Mouse (Mus musculus) macrophage (primary cell): ENCODE measurements around the gene Ado. TPM values are rescaled to one million over a fixed set of nuclear protein-coding genes. Genes with fewer than 3 reads are reported as not detected.

Source experiments
- H3K27ac ChIP-seq: fragments of 350-480 bp; formaldehyde crosslinking; 2 replicates; pipeline ENCODE4 v1.9.0; 2021
- H3K36me3 ChIP-seq: fragments of 350-480 bp; formaldehyde crosslinking; 2 replicates; pipeline ENCODE4 v1.9.0; 2021; ENCODE audit errors: inconsistent target
- H3K4me3 ChIP-seq: fragments of 350-480 bp; formaldehyde crosslinking; 2 replicates; pipeline ENCODE4 v1.9.0; 2021; ENCODE audit errors: inconsistent target
- H3K79me2 ChIP-seq: fragments of 350-480 bp; formaldehyde crosslinking; 2 replicates; pipeline ENCODE4 v1.9.0; 2021; ENCODE audit errors: inconsistent target
- WGBS: methylation state at CpG from one replicate; pipeline ENCODE4 v1.1.7; 2026; ENCODE audit warnings: inconsistent platforms; ENCODE audit not compliant: missing documents; 5-methylcytosine and 5-hydroxymethylcytosine counted together
- polyA plus RNA-seq: library from polyadenylated mRNA; stranded (reverse); fragments of 250-400 nt; gene quantifications from 3 replicates; pipeline ENCODE4 v1.2.4, GENCODE M21; 2018; ENCODE audit warnings: inconsistent platforms
- total RNA-seq, 78 experiments: library from RNA; depleted of rRNA; stranded (reverse); fragments of 250-400 nt; gene quantifications; 1 replicate in 9 of 78; 2 replicates in 24 of 78; 3 replicates in 43 of 78; 4 replicates in 2 of 78; pipeline ENCODE4 v1.2.4; 2018; ENCODE audit warnings: inconsistent platforms in 56 of 78

Gene Ado
- 10 to 100 TPM in 12 of 26 experiments, 1 to 10 TPM in 14; 3.9 to 18.2 (median 9.0) TPM for total RNA-seq (2018; cell fraction: chromatin; rRNA removed)
- 10 to 100 TPM; 14.4 to 30.5 (median 20.1) TPM for total RNA-seq (2018; cell fraction: cytosol; rRNA removed)
- 10 to 100 TPM in 25 of 26 experiments, 1 to 10 TPM in 1; 7.9 to 31.1 (median 19.0) TPM for total RNA-seq (2018; cell fraction: nucleus; rRNA removed)
- 12.0 to 21.8 TPM (median 16.8 TPM) in 3 replicates for polyA plus RNA-seq

- Histone ChIP-seq H3K27ac (peak within 1 kb of the TSS; percentile 84), H3K4me3 (peak within 1 kb of the TSS; percentile 58), H3K79me2 (peaks cover 43% of the 10 kb centered on the region), H3K36me3 (0 out of 2 replicates have a peak, but pooled peaks cover 14% of the 10 kb centered on the region)
- 1% methylated on average over 68 of the region's 79 CpGs for WGBS
Observed at GRCm38 (mm10) chr10:67548877-67549731, at the start of gene Ado. Gene Ado, minus strand, starts transcription at chr10:67548955.

- no peaks in the 10 kb centered on the region for H3K36me3 ChIP-seq
- no peaks in the 10 kb centered on the region for H3K79me2 ChIP-seq
- 18% methylated on average over 3 of the region's 3 CpGs for WGBS
- H3K4me3 ChIP-seq: no peak overlapping the region
- peak overlapping the region; percentile 90 for H3K27ac ChIP-seq
Observed at GRCm38 (mm10) chr10:67595278-67595677, 46.5 kb upstream of the Ado start.

GRCm38 (mm10) chr10:67585873-67586610 is 37.3 kb upstream of the Ado start:
- WGBS: 86% methylated on average over 18 of the region's 18 CpGs
- Histone ChIP-seq H3K36me3 (no peaks in the 10 kb centered on the region), H3K27ac (no peak overlapping the region), H3K79me2 (no peaks in the 10 kb centered on the region), H3K4me3 (no peak overlapping the region)

GRCm38 (mm10) chr10:67581698-67582285 is 33.0 kb upstream of the Ado start:
- WGBS: 33% methylated on average over 12 of the region's 12 CpGs
- no peak overlapping the region for H3K4me3 ChIP-seq
- H3K79me2 ChIP-seq: no peaks in the 10 kb centered on the region
- H3K27ac ChIP-seq: no peak overlapping the region
- no peaks in the 10 kb centered on the region for H3K36me3 ChIP-seq

- H3K79me2 ChIP-seq: no peaks in the 10 kb centered on the region
- no peaks in the 10 kb centered on the region for H3K36me3 ChIP-seq
- 0 out of 2 replicates have a peak overlapping the region, but pooled peaks have one; percentile 25 for H3K27ac ChIP-seq
- WGBS: 34% methylated on average over 4 of the region's 4 CpGs
- no peak overlapping the region for H3K4me3 ChIP-seq
Observed at GRCm38 (mm10) chr10:67579830-67580229, 31.1 kb upstream of the Ado start.

GRCm38 (mm10) chr10:67573310-67573709 is 24.6 kb upstream of the Ado start:
- H3K4me3 ChIP-seq: no peak overlapping the region
- no peaks in the 10 kb centered on the region for H3K36me3 ChIP-seq
- no peaks in the 10 kb centered on the region for H3K79me2 ChIP-seq
- 91% methylated on average over 8 of the region's 8 CpGs for WGBS
- no peak overlapping the region for H3K27ac ChIP-seq

- H3K36me3 ChIP-seq: no peaks in the 10 kb centered on the region
- H3K27ac ChIP-seq: no peak overlapping the region
- no peak overlapping the region for H3K4me3 ChIP-seq
- no peaks in the 10 kb centered on the region for H3K79me2 ChIP-seq
- 91% methylated on average over 14 of the region's 14 CpGs for WGBS
Observed at GRCm38 (mm10) chr10:67571443-67571842, 22.7 kb upstream of the Ado start.

- no peaks in the 10 kb centered on the region for H3K36me3 ChIP-seq
- 63% methylated on average over 7 of the region's 7 CpGs for WGBS
- H3K4me3 ChIP-seq: no peak overlapping the region
- H3K27ac ChIP-seq: no peak overlapping the region
- no peaks in the 10 kb centered on the region for H3K79me2 ChIP-seq
Observed at GRCm38 (mm10) chr10:67569539-67569938, 20.8 kb upstream of the Ado start.

- no peaks in the 10 kb centered on the region for H3K36me3 ChIP-seq
- H3K79me2 ChIP-seq: no peaks in the 10 kb centered on the region
- H3K27ac ChIP-seq: no peak overlapping the region
- WGBS: 6% methylated on average over 8 of the region's 8 CpGs
- no peak overlapping the region for H3K4me3 ChIP-seq
Observed at GRCm38 (mm10) chr10:67566104-67566503, 17.3 kb upstream of the Ado start.

- 91% methylated on average over 7 of the region's 7 CpGs for WGBS
- Histone ChIP-seq H3K27ac (no peak overlapping the region), H3K4me3 (no peak overlapping the region), H3K36me3 (no peaks in the 10 kb centered on the region), H3K79me2 (no peaks in the 10 kb centered on the region)
Observed at GRCm38 (mm10) chr10:67564509-67564908, 15.8 kb upstream of the Ado start.

- 82% methylated on average over 1 of the region's 1 CpGs for WGBS
- Histone ChIP-seq H3K79me2 (no peaks in the 10 kb centered on the region), H3K27ac (no peak overlapping the region), H3K36me3 (no peaks in the 10 kb centered on the region), H3K4me3 (no peak overlapping the region)
Observed at GRCm38 (mm10) chr10:67561185-67561584, 12.4 kb upstream of the Ado start.

GRCm38 (mm10) chr10:67559765-67560394 is 11.1 kb upstream of the Ado start:
- no peak overlapping the region for H3K27ac ChIP-seq
- no peaks in the 10 kb centered on the region for H3K36me3 ChIP-seq
- H3K79me2 ChIP-seq: no peaks in the 10 kb centered on the region
- WGBS: 93% methylated on average over 13 of the region's 13 CpGs
- H3K4me3 ChIP-seq: no peak overlapping the region

GRCm38 (mm10) chr10:67558053-67558452 is 9.3 kb upstream of the Ado start:
- Histone ChIP-seq H3K36me3 (no peaks in the 10 kb centered on the region), H3K4me3 (no peak overlapping the region), H3K79me2 (no peaks in the 10 kb centered on the region), H3K27ac (no peak overlapping the region)
- WGBS: 100% methylated on average over 4 of the region's 4 CpGs

GRCm38 (mm10) chr10:67548261-67548854 is 397 bp downstream of the Ado start:
- H3K79me2 ChIP-seq: peaks cover 45% of the 10 kb centered on the region
- WGBS: under 1% methylated on average over 43 of the region's 73 CpGs
- H3K4me3 ChIP-seq: peak overlapping the region; percentile 58
- peak overlapping the region; percentile 50; the same call in 1 of the 2 replicates for H3K27ac ChIP-seq
- 0 out of 2 replicates have a peak, but pooled peaks cover 15% of the 10 kb centered on the region for H3K36me3 ChIP-seq
